Mouse (Mus musculus): ENCODE measurements around the gene Ube4a. TPM values are rescaled to one million over a fixed set of nuclear protein-coding genes. Genes with fewer than 3 reads are reported as not detected.

The Ube4a gene
- polyA plus RNA-seq, 1 experiment from 2014 or later = 38.2 TPM

- Histone ChIP-seq H3K9ac (ENCODE audit: low read length) (no peak overlapping the region), H3K4me1 (ENCODE audit: control insufficient read depth, insufficient read depth, low read length) (peaks cover 19% of the 10 kb centered on the region)
- WGBS = 43% methylated on average over 7 of the region's 7 CpGs
These were observed 89.9 kb downstream of the Ube4a start for GRCm38 (mm10) chr9:44875476-44875875.

DNA sequence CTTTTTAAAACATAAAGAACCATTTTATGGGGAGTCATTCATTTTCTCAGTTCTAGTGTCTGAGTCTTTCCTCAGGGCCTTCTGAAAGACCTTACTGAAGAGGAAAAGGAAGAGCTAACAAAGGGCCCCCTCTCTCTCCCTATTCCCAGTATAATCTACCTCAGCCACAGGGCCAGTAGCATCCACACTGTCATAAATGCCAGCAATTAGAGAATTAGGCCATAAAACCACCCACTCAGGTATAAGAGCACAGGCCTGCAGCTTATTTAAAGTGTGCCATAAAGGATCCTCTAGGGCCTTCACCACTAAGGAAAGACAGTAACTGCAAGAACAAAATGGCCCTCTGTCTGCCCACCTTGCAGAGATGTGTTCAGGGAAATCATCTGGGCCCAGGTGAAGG is 91.2 kb downstream of the Ube4a start:
- Histone ChIP-seq H3K9me3 (ENCODE audit: control insufficient read depth, low read length) (no peaks in the 10 kb centered on the region), H3K4me2 (ENCODE audit: low read depth) (no peak overlapping the region), H3K9ac (ENCODE audit: low read length) (no peak overlapping the region), H3K27ac (ENCODE audit: low read depth, low read length) (no peak overlapping the region), H3K36me3 (ENCODE audit: control insufficient read depth, insufficient read depth, low read length) (no peaks in the 10 kb centered on the region), H3K4me3 (ENCODE audit: low read depth, low read length) (no peak overlapping the region), H3K27me3 (ENCODE audit: control insufficient read depth, insufficient read depth, low read length) (no peaks in the 10 kb centered on the region), H3K4me1 (ENCODE audit: control insufficient read depth, insufficient read depth, low read length) (peaks cover 16% of the 10 kb centered on the region)
- no peak for DNase-seq (ENCODE audit: low spot score)
- ATAC-seq (ENCODE audit: insufficient read depth, low FRiP score, low TSS enrichment) = no peak

More at GRCm38 (mm10) chr9:44875476-44875875, 89.9 kb downstream of the Ube4a start:
- H3K9me3 ChIP-seq (ENCODE audit: control insufficient read depth, low read length) = no peaks in the 10 kb centered on the region
- no peaks in the 10 kb centered on the region for H3K27me3 ChIP-seq (ENCODE audit: control insufficient read depth, insufficient read depth, low read length)
- H3K4me3 ChIP-seq (ENCODE audit: low read depth, low read length) = no peak overlapping the region
- H3K27ac ChIP-seq (ENCODE audit: low read depth, low read length) = no peak overlapping the region
- ATAC-seq (ENCODE audit: insufficient read depth, low FRiP score, low TSS enrichment) (no peak), DNase-seq (ENCODE audit: low spot score) (no peak)
- no peak overlapping the region for H3K4me2 ChIP-seq (ENCODE audit: low read depth)
- no peaks in the 10 kb centered on the region for H3K36me3 ChIP-seq (ENCODE audit: control insufficient read depth, insufficient read depth, low read length)

GRCm38 (mm10) chr9:44873665-44874064 is 91.7 kb downstream of the Ube4a start:
- Histone ChIP-seq H3K36me3 (ENCODE audit: control insufficient read depth, insufficient read depth, low read length) (no peaks in the 10 kb centered on the region), H3K4me3 (ENCODE audit: low read depth, low read length) (no peak overlapping the region), H3K4me2 (ENCODE audit: low read depth) (no peak overlapping the region), H3K9ac (ENCODE audit: low read length) (no peak overlapping the region), H3K4me1 (ENCODE audit: control insufficient read depth, insufficient read depth, low read length) (peaks cover 13% of the 10 kb centered on the region), H3K9me3 (ENCODE audit: control insufficient read depth, low read length) (no peaks in the 10 kb centered on the region), H3K27me3 (ENCODE audit: control insufficient read depth, insufficient read depth, low read length) (no peaks in the 10 kb centered on the region), H3K27ac (ENCODE audit: low read depth, low read length) (no peak overlapping the region)
- WGBS = 58% methylated on average over 5 of the region's 5 CpGs
- no peak for DNase-seq (ENCODE audit: low spot score)
- no peak for ATAC-seq (ENCODE audit: insufficient read depth, low FRiP score, low TSS enrichment)

Other genes with a start within 250 kb of the Ube4a start
- 44.3 and 47.7 TPM in 2 replicates for gene Phldb1, start 230.4 kb downstream of the Ube4a start, polyA plus RNA-seq (2014; fragmentation: Nextera tagmentation; extraction: Ambion mirVana)
- 211 and 214 TPM in 2 replicates for gene Arcn1, start 197.8 kb downstream of the Ube4a start, polyA plus RNA-seq (2014; fragmentation: Nextera tagmentation; extraction: Ambion mirVana)
- 144 and 145 TPM in 2 replicates for gene Ift46, start 197.7 kb downstream of the Ube4a start, polyA plus RNA-seq (2014; fragmentation: Nextera tagmentation; extraction: Ambion mirVana)
- gene Tmem25, start 166.3 kb downstream of the Ube4a start, polyA plus RNA-seq (2014; fragmentation: Nextera tagmentation; extraction: Ambion mirVana) = 3.1 and 3.3 TPM in 2 replicates
- gene Ttc36, start 162.5 kb downstream of the Ube4a start, polyA plus RNA-seq (2014; fragmentation: Nextera tagmentation; extraction: Ambion mirVana) = not detected in 2 replicates
- gene Kmt2a, start 84.3 kb downstream of the Ube4a start, polyA plus RNA-seq (2014; fragmentation: Nextera tagmentation; extraction: Ambion mirVana) = 13.4 and 13.5 TPM in 2 replicates
- 555 and 597 TPM in 2 replicates for gene Atp5l, start 44.9 kb downstream of the Ube4a start, polyA plus RNA-seq (2014; fragmentation: Nextera tagmentation; extraction: Ambion mirVana)
- not detected in 2 replicates for gene Cd3g, start 14.8 kb upstream of the Ube4a start, polyA plus RNA-seq (2014; fragmentation: Nextera tagmentation; extraction: Ambion mirVana)
- not detected in 2 replicates for gene Cd3d, start 16.2 kb upstream of the Ube4a start, polyA plus RNA-seq (2014; fragmentation: Nextera tagmentation; extraction: Ambion mirVana)
- gene Cd3e, start 44.0 kb upstream of the Ube4a start, polyA plus RNA-seq (2014; fragmentation: Nextera tagmentation; extraction: Ambion mirVana) = not detected in 2 replicates
- gene Mpzl2, start 74.2 kb upstream of the Ube4a start, polyA plus RNA-seq (2014; fragmentation: Nextera tagmentation; extraction: Ambion mirVana) = 3.7 and 3.9 TPM in 2 replicates
- gene Mpzl3, start 89.6 kb upstream of the Ube4a start, polyA plus RNA-seq (2014; fragmentation: Nextera tagmentation; extraction: Ambion mirVana) = 1.8 and 1.9 TPM in 2 replicates
- gene Jaml, start 113.6 kb upstream of the Ube4a start, polyA plus RNA-seq (2014; fragmentation: Nextera tagmentation; extraction: Ambion mirVana) = 0.09 and 0.99 TPM in 2 replicates
- 3.4 and 4.4 TPM in 2 replicates for gene Scn2b, start 152.2 kb upstream of the Ube4a start, polyA plus RNA-seq (2014; fragmentation: Nextera tagmentation; extraction: Ambion mirVana)
- 0.12 TPM in 2 replicates for gene Scn4b, start 172.8 kb upstream of the Ube4a start, polyA plus RNA-seq (2014; fragmentation: Nextera tagmentation; extraction: Ambion mirVana)
- gene BC049352, start 216.4 kb upstream of the Ube4a start, polyA plus RNA-seq (2014; fragmentation: Nextera tagmentation; extraction: Ambion mirVana) = not detected in 2 replicates
- gene Tmprss4, start 238.5 kb upstream of the Ube4a start, polyA plus RNA-seq (2014; fragmentation: Nextera tagmentation; extraction: Ambion mirVana) = not detected in 2 replicates

All from neural tube, embryonic 11.5 days (tissue).